Comparison of ENCODE assay signal across 8 mouse cellular contexts in the genomic region with DNA sequence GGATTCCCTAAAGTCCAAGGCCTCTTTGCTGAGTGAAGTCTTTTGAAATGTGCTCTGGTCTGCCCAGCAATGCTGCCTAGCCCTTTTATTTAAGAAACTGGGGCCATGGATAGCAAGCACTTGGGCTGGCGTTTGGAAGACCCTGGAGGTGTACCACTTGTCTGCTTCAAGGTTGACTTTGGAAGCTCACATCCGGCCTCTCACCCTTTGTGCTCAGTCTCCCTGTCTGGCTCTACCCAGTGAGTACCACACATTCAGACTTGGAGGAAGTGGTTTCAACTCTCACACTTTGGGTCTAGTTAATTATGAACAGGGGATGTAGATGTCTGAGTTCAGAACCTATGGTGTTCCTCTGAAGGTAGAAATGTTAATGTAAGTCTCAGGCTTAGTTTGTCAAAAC. TPM values are rescaled to one million over a fixed set of nuclear protein-coding genes. Genes with fewer than 3 reads are reported as not detected.
DNase-seq lines count a peak whose midpoint lies in the region; ATAC-seq and TF ChIP-seq lines count a peak whose summit lies in the region.

No protein-coding gene starts in this region.

- no peaks in the 10 kb centered on the region for H3K9me3 ChIP-seq in kidney, embryonic 15.5 days (replicated peaks)
- no peaks in the 10 kb centered on the region for H3K9me3 ChIP-seq in hindbrain, embryonic 15.5 days

- ATAC-seq in kidney, embryonic 15.5 days (replicated peaks; ENCODE audit: low FRiP score), result no peak
- no peak for ATAC-seq in hindbrain, embryonic 15.5 days (ENCODE audit: low FRiP score, low read depth)

- peak overlapping the region; percentile 15; the same call in 1 of the 2 replicates for H3K27ac ChIP-seq in kidney, embryonic 15.5 days
- H3K27ac ChIP-seq in hindbrain, embryonic 15.5 days (replicated peaks), result peak overlapping the region; percentile 96

- H3K27me3 ChIP-seq in kidney, embryonic 15.5 days, result peaks cover 14% of the 10 kb centered on the region
- H3K27me3 ChIP-seq in hindbrain, embryonic 15.5 days, result no peaks in the 10 kb centered on the region
- H3K27me3 ChIP-seq in myocyte (ENCODE audit: control insufficient read depth, insufficient read depth, insufficient read length), result no peaks in the 10 kb centered on the region

- H3K4me3 ChIP-seq in kidney, embryonic 15.5 days (replicated peaks), result peak overlapping the region; percentile 91
- H3K4me3 ChIP-seq in hindbrain, embryonic 15.5 days, result peak overlapping the region; percentile 76
- peak overlapping the region; percentile 73 for H3K4me3 ChIP-seq in myocyte

- H3ac ChIP-seq in myocyte (ENCODE audit: control insufficient read depth, insufficient read length), result no peak overlapping the region

- H3K36me3 ChIP-seq in kidney, embryonic 15.5 days, result no peaks in the 10 kb centered on the region
- H3K36me3 ChIP-seq in hindbrain, embryonic 15.5 days, result no peaks in the 10 kb centered on the region
- peaks cover 8% of the 10 kb centered on the region for H3K36me3 ChIP-seq in myocyte (ENCODE audit: control insufficient read depth, insufficient read depth)

- H3K4me2 ChIP-seq in kidney, embryonic 15.5 days, result peak overlapping the region; percentile 93
- H3K4me2 ChIP-seq in hindbrain, embryonic 15.5 days, result peak overlapping the region; percentile 81
- H3K4me2 ChIP-seq in myocyte (ENCODE audit: low read depth), result peak overlapping the region; percentile 86

- H3K79me2 ChIP-seq in myocyte (ENCODE audit: control insufficient read depth, insufficient read depth), result peaks cover 60% of the 10 kb centered on the region

- H3K4me1 ChIP-seq in kidney, embryonic 15.5 days, result peaks cover 28% of the 10 kb centered on the region
- H3K4me1 ChIP-seq in hindbrain, embryonic 15.5 days (replicated peaks), result peaks cover 61% of the 10 kb centered on the region

- TF ChIP-seq POLR2A in myocyte (IDR thresholded peaks at IDR 0.05; ENCODE audit: insufficient read length, low read depth), result no peak

- 65% methylated on average over 2 of the region's 2 CpGs for WGBS in kidney, embryonic 15.5 days
- 33% methylated on average over 2 of the region's 2 CpGs for WGBS in hindbrain, embryonic 15.5 days

- no peak for DNase-seq in kidney, adult 11 months
- peak; percentile 21 for DNase-seq in adrenal gland, adult 8-10 months
- DNase-seq in urinary bladder, postnatal 10 days (ENCODE audit: low spot score), result no peak
- no peak for DNase-seq in right cerebral cortex, adult 2 months (ENCODE audit: low spot score in 2 of 2)
- no peak for DNase-seq in cerebellum, adult 11 months

- no peak overlapping the region for H3K9ac ChIP-seq in kidney, embryonic 15.5 days
- H3K9ac ChIP-seq in hindbrain, embryonic 15.5 days, result peak overlapping the region; percentile 96

TF ChIP-seq in myocyte, 11 proteins besides CTCF, POLR2A, EP300 and RAD21:
- TF ChIP-seq E2F4 (IDR thresholded peaks at IDR 0.05; ENCODE audit: insufficient read depth), result no peak

RNA-seq across cellular contexts. Expression of gene Fyn, which starts 2.8 kb away (rescaled TPM):
- polyA plus RNA-seq in kidney, embryonic 15.5 days (2015; fragmentation: Nextera tagmentation; extraction: Ambion mirVana), result 26.2 and 27.0 TPM in 2 replicates
- total RNA-seq in adrenal gland, adult 8-10 months (2022), result 10 to 100 TPM; 42.7 to 61.7 (median 54.9) TPM
- polyA plus RNA-seq in hindbrain, embryonic 15.5 days (2015; fragmentation: Nextera tagmentation; extraction: Ambion mirVana), result 72.7 and 79.1 TPM in 2 replicates
- polyA plus RNA-seq in myocyte (2012; fragmentation: generic; extraction: Trizol), result 148 TPM
